Mouse (Mus musculus) small intestine, adult 2 months (tissue): Measurements from ENCODE around the gene Mtm1.

ENCODE experiments used
- CTCF ChIP-seq: fragments of 200-500 bp; IDR thresholded peaks from 2 replicates; pipeline ENCODE4 v1.5.1; 2012; ENCODE audit warnings: low read depth, mild to moderate bottlenecking, control low read depth, inconsistent platforms, low read length, moderate library complexity, mixed read lengths; ENCODE audit not compliant: insufficient replicate concordance, insufficient read length; ENCODE audit errors: extremely low read depth
- POLR2A ChIP-seq: fragments of 200-500 bp; IDR thresholded peaks from 2 replicates; pipeline ENCODE4 v1.6.1; 2012; ENCODE audit warnings: low read depth, mild to moderate bottlenecking, control low read depth, inconsistent platforms, low read length, moderate library complexity

- no peak for TF ChIP-seq CTCF
- no peak for TF ChIP-seq POLR2A
These were observed 153.5 kb downstream of the Mtm1 start for GRCm38 (mm10) chrX:71364062-71364461.
